Mouse (Mus musculus): ENCODE measurements around the gene Rnf4.

The Rnf4 gene

GRCm38 (mm10) chr5:34398326-34398725 lies 62.2 kb downstream of the Rnf4 start:
- DNase-seq (ENCODE audit: extremely low spot score, low read depth, low spot score), result no peak
